Mouse (Mus musculus) heart, postnatal 0 days (tissue): ENCODE measurements at regions not wholly inside any gene's neighbourhood (a gene's known extent, or its start where the extent isn't known, plus 50 kb on each side); places are given as distances from the start of the nearest gene placed in this dataset.

ENCODE experiments used
- CTCF ChIP-seq: IDR thresholded peaks from 2 replicates; pipeline ENCODE4 v1.5.1; 2016; ENCODE audit warnings: antibody characterized with exemption, control low read depth, low read depth
- EP300 ChIP-seq: IDR thresholded peaks from 2 replicates; pipeline ENCODE4 v1.6.1; 2016; ENCODE audit warnings: antibody characterized with exemption, low read depth

DNA sequence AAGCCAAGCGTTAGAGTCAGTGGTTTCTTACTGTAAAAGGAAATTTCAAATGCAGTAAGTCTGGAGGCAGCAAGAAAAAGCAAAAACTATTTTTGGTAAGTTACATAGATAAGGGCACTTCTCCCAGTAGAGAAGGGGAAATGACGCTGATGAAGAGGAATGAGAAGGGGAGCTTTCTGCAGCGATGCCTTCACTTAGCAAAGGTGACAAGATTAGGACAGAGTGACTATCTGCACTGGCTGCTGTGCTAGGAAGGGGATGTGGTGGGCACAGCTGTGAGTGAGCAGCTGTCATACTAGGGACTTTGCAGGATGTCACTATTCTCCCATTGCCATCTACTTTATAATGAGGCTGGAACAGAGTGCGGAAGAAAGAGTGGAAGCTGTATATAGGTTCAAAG, 156.5 kb downstream of the Ibtk start:
- no peak for TF ChIP-seq EP300
- TF ChIP-seq CTCF, result no peak
